Mouse (Mus musculus): Measurements from ENCODE around the gene Cmpk1. TPM values are rescaled to one million over a fixed set of nuclear protein-coding genes. Genes with fewer than 3 reads are reported as not detected.

Cmpk1 gene
- total RNA-seq, 4 experiments from 2014 or later, result 79.7 to 115 (median 105) TPM

DNA sequence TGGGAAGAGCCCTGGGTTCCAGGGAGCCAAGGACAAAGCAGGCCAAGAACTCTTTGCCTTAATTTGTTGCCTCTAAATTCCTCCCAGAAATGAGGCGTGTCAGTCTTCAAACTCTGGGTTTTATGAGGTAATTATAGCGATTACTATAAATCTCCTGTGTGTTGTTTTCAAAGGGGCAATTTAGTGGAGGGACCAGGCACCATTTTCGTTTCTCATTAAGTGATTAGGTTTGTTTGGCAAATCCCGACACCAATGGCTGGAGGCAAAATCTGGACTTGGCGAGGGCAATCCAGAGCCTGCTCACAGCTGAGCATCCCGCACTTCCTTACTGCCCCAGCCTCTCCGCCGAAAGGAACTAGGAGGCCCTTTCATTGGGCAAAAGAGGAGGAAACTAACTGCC lies 44.5 kb downstream of the Cmpk1 start:
- DNase-seq, result no peak

GRCm38 (mm10) chr4:114942112-114942511 lies 44.9 kb downstream of the Cmpk1 start:
- DNase-seq, result no peak

GRCm38 (mm10) chr4:114941311-114941710 lies 45.7 kb downstream of the Cmpk1 start:
- DNase-seq, result no peak

DNA sequence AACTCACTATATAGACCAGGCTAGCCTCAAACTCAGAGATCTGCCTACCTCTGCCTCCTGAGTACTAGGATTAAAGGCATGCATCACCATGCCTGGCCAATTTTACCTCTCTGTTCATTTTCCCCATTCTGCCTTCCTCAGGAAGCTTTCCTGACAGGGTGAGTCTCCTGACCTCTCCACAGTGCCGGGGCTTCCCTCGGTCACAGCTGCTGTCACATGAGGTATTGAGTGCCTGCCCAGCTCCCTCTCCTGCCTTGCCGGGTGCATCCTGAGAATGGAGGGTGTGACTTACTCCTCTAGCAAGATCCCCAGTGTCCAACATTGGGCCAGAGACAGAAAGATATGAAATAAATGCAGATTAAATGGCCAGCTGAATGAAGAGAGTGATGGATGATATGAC lies 48.8 kb downstream of the Cmpk1 start:
- DNase-seq, result no peak

- DNase-seq, result no peak
Observed at GRCm38 (mm10) chr4:114937459-114938047, 49.5 kb downstream of the Cmpk1 start.

- peak; percentile 63 for DNase-seq
Observed at GRCm38 (mm10) chr4:114934188-114934587, 52.9 kb downstream of the Cmpk1 start.

DNA sequence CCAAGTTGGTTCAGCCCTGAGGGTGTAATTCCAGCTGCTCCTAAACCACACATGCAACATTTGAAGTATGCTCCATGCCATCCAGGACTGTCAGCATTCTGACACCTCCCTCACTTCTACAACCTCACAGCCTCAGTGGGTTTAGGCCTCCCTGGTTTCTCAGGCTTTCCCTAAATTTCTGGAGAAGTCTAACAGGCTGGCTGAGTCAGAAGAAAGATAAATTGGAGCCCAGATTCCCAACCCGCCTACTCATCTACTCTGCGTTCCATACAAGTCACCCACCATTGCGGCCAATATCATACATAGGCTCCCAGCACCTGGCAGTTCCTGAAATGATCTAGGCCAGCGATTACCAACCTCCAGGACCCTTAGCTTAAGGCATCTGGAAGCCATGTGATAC lies 54.3 kb downstream of the Cmpk1 start:
- DNase-seq, result no peak

DNA sequence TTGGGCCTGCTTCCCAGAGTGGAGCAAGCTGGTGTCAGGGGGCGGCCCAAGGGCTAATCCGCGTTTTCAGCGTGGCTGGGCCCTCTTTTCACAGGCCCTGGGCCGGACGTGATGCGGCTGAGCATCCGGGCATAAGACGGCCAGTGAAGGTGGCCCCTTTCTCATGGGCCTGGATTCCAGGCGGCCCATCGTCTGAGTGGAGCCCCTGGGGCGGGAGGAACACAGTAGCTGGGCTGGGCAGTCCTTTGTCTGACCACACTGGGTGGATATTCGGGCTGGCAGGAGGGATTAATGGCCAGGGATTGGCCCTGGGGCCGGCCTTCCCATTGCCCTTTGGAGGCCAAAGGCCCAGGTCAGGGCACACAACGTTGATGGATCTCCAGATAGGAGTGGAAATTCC lies 57.9 kb downstream of the Cmpk1 start:
- DNase-seq, result no peak

DNA sequence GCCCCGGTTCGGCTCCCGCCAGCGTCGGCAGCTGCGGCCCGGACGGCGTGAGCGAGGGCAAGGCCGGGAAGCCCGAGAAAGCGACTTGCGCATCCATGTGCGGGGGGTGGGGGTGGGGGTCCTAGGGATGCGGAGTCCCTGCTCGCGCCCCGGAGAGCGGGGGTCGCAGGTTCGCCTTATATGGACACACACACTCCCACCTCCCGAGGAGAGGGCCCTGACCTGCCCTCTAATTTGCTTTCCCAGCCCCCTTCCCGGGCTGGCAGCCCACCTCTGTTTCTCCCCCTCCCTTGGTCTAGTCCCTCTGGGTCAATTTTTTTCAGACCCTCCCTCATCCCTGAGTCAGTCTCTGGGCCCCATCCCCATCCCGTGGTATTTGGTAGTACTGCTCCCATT lies 61.1 kb downstream of the Cmpk1 start, which contains the start of gene Foxe3:
Gene Foxe3, minus strand, starts transcription at position 97 of the 396 bp plus-strand sequence.
- DNase-seq, result no peak

- DNase-seq, result no peak
Observed at GRCm38 (mm10) chr4:114924971-114925916, 61.8 kb downstream of the Cmpk1 start.

GRCm38 (mm10) chr4:114917091-114917490 lies 70.0 kb downstream of the Cmpk1 start:
- peak; percentile 51 for DNase-seq

DNA sequence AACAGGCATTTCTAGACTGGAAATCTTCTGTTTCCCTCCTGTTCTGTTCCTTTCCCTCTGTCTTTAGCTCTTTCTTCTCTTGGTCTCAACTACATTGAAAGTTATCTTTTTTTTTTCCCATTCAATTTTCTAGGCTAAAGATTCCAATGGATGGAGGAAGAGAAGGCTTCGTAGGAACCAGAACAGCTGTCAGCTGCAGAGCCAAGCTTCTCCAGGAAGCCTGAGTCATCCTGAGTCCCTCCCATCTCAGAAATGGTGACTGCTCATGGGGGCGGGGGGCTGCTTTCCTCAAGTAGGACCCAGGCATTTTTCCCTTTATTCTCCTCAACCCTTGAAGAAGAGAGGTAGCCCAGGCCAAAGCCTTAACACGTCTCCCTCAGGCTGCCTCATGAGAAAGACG lies 71.0 kb downstream of the Cmpk1 start:
- no peak for DNase-seq

DNA sequence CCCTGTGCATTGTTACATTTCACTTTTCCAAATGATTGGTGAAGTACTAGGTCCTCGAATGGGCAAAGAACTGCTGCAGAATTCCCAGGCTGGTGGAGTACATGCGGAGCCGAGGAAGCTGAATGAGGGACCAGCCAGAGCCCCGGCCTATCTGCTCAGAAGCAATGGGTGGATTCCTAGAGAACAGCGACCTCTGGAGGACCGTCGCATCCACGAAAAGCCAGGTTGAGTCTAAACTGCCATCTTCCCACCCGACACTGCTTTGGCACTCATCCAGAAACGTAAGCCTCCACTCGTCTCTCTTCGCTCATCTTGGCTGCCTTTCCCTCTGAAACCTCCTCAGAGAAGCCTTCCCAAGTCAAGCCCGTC lies 73.5 kb downstream of the Cmpk1 start:
- DNase-seq, result peak; percentile 46

DNA sequence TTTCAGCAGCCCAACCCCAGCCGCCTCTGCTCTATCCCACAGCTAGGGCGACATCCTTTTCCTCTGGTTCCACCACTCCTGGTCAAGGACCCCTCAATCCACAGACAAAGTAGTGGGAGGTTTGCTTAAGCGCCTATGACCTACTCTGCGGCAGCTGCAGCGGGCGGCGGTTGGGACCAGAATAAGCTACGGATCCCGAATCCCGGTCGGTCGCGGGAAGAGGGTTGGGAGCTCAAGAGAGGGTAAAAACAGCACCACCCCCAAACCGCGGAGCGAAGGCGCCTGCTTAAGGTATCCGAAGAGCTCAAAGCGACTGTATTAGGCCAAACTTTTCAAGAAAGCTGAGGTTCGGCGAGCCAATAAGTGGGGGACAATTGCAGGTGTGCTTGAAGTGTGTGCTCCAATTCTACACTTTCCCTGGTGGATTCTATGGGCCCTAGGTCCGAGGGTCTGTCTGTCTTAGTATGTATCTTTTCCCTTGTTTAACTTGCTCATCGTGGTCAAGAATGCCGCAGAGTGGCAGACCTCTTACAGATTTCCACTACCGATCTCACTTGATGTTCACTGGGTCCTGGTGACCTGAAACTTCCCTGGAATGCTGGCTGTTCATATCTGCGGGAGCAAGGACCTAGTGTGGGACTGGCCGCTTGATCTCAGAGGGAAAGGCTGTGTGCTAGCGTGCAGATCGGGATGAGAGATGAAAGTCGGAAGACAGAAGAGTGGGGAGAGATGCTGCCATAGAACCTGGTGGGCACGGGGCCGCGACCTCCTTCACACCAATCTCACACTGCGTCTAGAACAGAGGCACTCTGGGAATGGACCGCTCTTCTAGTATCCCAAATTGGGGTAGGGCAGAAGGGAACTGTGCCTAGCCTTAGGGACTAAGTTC lies 74.1 kb downstream of the Cmpk1 start:
- no peak for DNase-seq

DNA sequence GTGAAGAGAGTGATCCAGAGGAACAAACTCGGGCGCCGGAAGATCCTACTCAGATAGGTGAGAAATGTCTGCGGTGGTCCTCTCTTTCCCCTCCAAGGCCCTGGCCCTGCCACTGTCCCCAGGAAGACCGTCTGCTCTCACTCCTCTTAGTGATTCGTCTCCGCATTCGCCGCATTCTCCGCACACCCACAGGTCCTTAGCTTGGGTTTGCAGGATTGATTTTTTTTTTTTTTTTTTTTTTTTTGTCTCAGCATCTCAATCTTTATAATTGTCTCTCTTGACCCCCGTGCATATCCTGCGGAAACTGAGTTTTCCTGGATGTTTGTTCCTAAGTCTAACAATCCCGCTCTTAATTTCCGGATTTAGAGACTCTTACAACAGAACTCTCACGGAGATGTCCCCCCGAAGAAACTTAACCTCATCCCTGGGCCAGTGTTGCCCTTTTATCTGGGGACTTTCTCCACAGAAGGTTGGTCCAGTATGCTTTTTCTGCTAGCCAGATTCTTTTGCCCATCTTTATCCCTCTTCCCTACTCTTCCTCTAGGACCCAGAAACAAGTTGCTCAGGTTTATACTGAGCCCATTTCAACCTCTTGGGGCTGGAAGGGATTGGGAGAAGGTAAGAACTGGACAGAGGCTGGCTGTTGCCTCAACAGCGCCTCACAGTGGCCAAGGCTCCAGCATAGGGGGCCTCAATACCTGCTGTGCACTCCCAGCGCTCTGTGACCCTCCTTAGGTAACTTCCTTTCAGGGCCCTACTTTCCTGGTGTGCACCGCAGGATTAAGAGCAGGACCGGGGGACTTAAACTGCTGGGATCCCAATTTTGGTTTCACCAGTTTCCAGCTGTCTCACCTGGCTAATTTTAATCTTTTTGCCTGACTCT lies 77.2 kb downstream of the Cmpk1 start:
- no peak for DNase-seq

Other genes starting within 250 kb of the Cmpk1 start
- gene Gm12830, start 165.5 kb downstream of the Cmpk1 start, total RNA-seq (2022), result not detected
- 1 to 10 TPM; 2.0 to 4.2 (median 3.1) TPM for gene Foxd2, start 78.4 kb downstream of the Cmpk1 start, total RNA-seq (2022)
- gene Foxe3, start 61.2 kb downstream of the Cmpk1 start, total RNA-seq (2022), result under 1 TPM in 2 of 4 experiments, not detected in 2; 0.43 to 0.45 TPM
- gene Stil, start 12.9 kb upstream of the Cmpk1 start, total RNA-seq (2022), result under 1 TPM; 0.52 to 0.89 (median 0.54) TPM
- 1 to 10 TPM; 1.9 to 4.0 (median 2.6) TPM for gene Tal1, start 69.2 kb upstream of the Cmpk1 start, total RNA-seq (2022)
- 1 to 10 TPM in 2 of 4 experiments, under 1 TPM in 1, not detected in 1; 0.37 to 1.1 (median 1.0) TPM for gene Pdzk1ip1, start 101.5 kb upstream of the Cmpk1 start, total RNA-seq (2022)
- gene Cyp4x1, start 147.0 kb upstream of the Cmpk1 start, total RNA-seq (2022), result not detected

All from adrenal gland, adult 8-10 months (tissue).